Mouse (Mus musculus) brain, embryonic 14.5 days (tissue): ENCODE measurements around the gene 1700023F06Rik.

Experiments used
- CTCF ChIP-seq: fragments of 200-500 bp; IDR thresholded peaks from 2 replicates; pipeline ENCODE4 v1.5.1; 2012; ENCODE audit warnings: inconsistent platforms, mild to moderate bottlenecking, moderate library complexity, borderline replicate concordance; ENCODE audit not compliant: insufficient read depth, insufficient read length; ENCODE audit errors: extremely low read depth
- POLR2A ChIP-seq: fragments of 200-500 bp; IDR thresholded peaks from 2 replicates; pipeline ENCODE4 v1.6.1; 2012; ENCODE audit warnings: mild to moderate bottlenecking, inconsistent platforms, borderline replicate concordance; ENCODE audit not compliant: poor library complexity, insufficient read depth, insufficient read length, severe bottlenecking; ENCODE audit errors: extremely low read depth

DNA sequence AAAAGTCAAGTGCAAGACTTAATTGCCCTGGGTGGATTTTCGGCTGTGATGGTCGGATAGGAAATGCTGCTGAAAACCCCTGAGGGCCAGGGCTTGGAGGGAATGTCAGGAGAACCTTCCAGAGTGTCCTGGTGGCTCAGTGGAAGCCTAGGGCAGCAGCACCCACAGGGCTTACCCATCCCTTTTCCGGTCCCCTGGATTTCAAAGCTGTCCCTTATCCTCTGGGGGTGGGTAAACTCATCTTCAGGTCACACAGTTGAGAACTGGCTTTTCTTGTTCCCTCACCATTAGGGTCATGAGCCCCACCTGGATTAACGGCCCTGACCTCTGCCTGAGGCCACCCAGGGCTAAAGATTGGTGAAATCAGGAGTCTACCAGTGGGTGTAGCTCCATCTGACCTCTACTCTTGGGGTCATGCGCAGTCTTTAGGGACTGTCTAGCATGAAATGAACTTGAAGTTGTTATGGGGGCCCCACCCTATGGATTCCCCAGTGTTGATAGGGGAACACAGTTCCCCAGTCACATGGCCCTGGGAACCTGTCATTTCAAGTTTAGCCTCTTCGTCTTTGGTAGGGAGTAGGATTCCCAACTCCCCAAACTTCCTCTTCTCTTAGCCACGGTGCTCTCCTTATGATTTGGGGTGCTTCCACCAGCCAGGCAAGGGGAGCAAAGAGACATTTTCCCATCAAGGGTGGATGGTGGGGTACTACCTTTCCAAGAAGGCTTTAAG lies 35.2 kb downstream of the 1700023F06Rik start:
- no peak for TF ChIP-seq CTCF
- no peak for TF ChIP-seq POLR2A
